8 mouse cellular contexts compared by ENCODE assay signal in the genomic region with DNA sequence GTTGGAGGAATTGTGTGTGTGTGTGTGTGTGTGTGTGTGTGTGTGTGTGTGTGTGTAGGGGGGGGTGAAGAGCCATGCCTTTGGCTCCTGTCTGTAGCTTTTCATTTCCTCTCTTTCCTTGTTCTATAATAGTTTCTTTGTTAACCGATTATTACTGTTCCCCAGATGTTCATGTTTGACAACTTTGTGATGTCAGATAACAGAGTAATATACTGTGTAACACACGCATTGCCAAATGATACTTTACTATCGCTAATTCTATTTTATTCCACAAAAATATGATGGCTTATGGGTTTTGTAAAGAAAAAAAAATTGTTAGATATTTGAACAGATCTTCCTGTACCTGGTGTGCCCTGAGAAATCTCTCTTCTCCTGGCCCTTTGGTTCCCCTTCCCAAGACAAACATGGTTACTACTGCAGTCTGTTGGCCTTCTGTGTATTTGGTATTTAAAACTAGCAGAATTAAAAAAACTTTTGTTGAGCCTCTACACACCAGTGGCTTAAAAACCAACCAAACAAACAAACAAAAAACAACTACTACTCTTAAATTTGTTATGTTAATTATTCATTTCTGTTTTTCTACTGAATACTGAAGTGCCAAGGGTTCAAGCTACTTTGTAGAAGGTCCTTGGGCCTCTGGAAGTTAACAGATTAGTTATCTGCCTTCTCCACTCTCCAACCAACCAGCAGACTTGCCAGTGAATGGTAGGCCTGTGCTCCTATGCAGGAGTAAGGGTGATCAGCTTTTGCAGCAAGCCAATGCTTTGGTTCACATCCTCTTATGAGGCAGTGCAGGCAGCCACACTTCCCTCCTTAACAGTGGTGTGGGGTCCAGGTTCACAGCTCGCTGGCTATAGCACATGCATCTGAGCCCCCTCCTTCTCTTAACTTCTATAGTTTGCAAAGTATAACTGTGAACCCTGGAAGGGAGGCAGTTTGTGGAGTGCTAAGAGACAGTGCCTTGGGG. TPM values are rescaled to one million over a fixed set of nuclear protein-coding genes. Genes with fewer than 3 reads are reported as not detected.
A peak's percentile ranks its signal among the peaks of the same experiment; 100 is the strongest.
DNase-seq lines count a peak whose midpoint lies in the region; ATAC-seq and TF ChIP-seq lines count a peak whose summit lies in the region.

No protein-coding gene starts in this region.

- H3K9me3 ChIP-seq in heart, embryonic 12.5 days (replicated peaks) = no peaks in the 10 kb centered on the region
- H3K9me3 ChIP-seq in MEL (replicated peaks; ENCODE audit: insufficient read depth, low read length) = no peaks in the 10 kb centered on the region
- no peaks in the 10 kb centered on the region for H3K9me3 ChIP-seq in hindbrain, embryonic 15.5 days
- no peaks in the 10 kb centered on the region for H3K9me3 ChIP-seq in midbrain, embryonic 15.5 days

- intact Hi-C loops in heart, postnatal 10 days (cut with DNase I) = no loop called here

- H3K9ac ChIP-seq in heart, embryonic 12.5 days = no peak overlapping the region
- H3K9ac ChIP-seq in MEL (ENCODE audit: control insufficient read depth, low read depth, low read length, poor library complexity, severe bottlenecking) = peak overlapping the region; percentile 72
- no peak overlapping the region for H3K9ac ChIP-seq in hindbrain, embryonic 15.5 days
- no peak overlapping the region for H3K9ac ChIP-seq in midbrain, embryonic 15.5 days

- no peaks in the 10 kb centered on the region; the same call in 1 of the 2 replicates for H3K79me2 ChIP-seq in MEL (ENCODE audit: control insufficient read depth, insufficient read depth, low read length, poor library complexity)

- WGBS in heart, embryonic 12.5 days = 49% methylated on average over 4 of the region's 4 CpGs
- 64% methylated on average over 4 of the region's 4 CpGs for WGBS in hindbrain, embryonic 15.5 days
- WGBS in midbrain, embryonic 15.5 days = 66% methylated on average over 4 of the region's 4 CpGs

- no peak; a peak in 1 of 6 replicates for TF ChIP-seq CTCF in MEL (IDR thresholded peaks at IDR 0.05 in 2 of 3, conservative IDR thresholded peaks at IDR 0.05 in 1 of 3; ENCODE audit: control insufficient read depth in 1 of 3, insufficient read depth in 1 of 3, low read depth in 2 of 3, low read length in 3 of 3, poor library complexity in 1 of 3, severe bottlenecking in 1 of 3)

- DNase-seq in heart, postnatal 10 days = no peak
- peak; percentile 91 for DNase-seq in MEL (ENCODE audit: low read depth, low spot score)
- DNase-seq in ovary, postnatal 10 days (ENCODE audit: low spot score) = no peak
- DNase-seq in cerebellum, postnatal 10 days = no peak
- DNase-seq in retina, embryonic 14.5 days (ENCODE audit: low spot score) = no peak

- ATAC-seq in heart, embryonic 12.5 days (ENCODE audit: insufficient number of reproducible peaks, low FRiP score) = 0 out of 2 replicates have a peak, but pooled peaks have one; percentile 39
- no peak for ATAC-seq in hindbrain, embryonic 15.5 days (ENCODE audit: low FRiP score, low read depth)
- ATAC-seq in midbrain, embryonic 15.5 days (replicated peaks) = no peak

- H3K4me3 ChIP-seq in heart, embryonic 12.5 days = peak overlapping the region; percentile 74
- peak overlapping the region; percentile 74 to 99 for H3K4me3 ChIP-seq in MEL (ENCODE audit: control insufficient read depth in 1 of 2, insufficient read depth in 1 of 2, low read depth in 2 of 2, low read length in 2 of 2)
- H3K4me3 ChIP-seq in hindbrain, embryonic 15.5 days = peak overlapping the region; percentile 56; the same call in 1 of the 2 replicates
- H3K4me3 ChIP-seq in midbrain, embryonic 15.5 days = no peak overlapping the region

- H3K27ac ChIP-seq in heart, embryonic 12.5 days (ENCODE audit: poor library complexity, severe bottlenecking) = no peak overlapping the region
- H3K27ac ChIP-seq in MEL (ENCODE audit: control insufficient read depth, low read depth, low read length) = peak overlapping the region; percentile 91
- no peak overlapping the region for H3K27ac ChIP-seq in hindbrain, embryonic 15.5 days (replicated peaks)
- no peak overlapping the region for H3K27ac ChIP-seq in midbrain, embryonic 15.5 days

- TF ChIP-seq EP300 in MEL (IDR thresholded peaks at IDR 0.05; ENCODE audit: low read depth in 1 of 2, low read length in 2 of 2) = peak; percentile 89 to 90

- TF ChIP-seq POLR2A in MEL (IDR thresholded peaks at IDR 0.05; ENCODE audit: control insufficient read depth in 1 of 2, insufficient read depth in 1 of 2, low read depth in 1 of 2, low read length in 2 of 2, poor library complexity in 1 of 2) = peak in 1 of 2 experiments; percentile 48; a peak in 2 of 4 replicates

- TF ChIP-seq RAD21 in MEL (IDR thresholded peaks at IDR 0.05; ENCODE audit: low read depth, low read length) = no peak

- H3K36me3 ChIP-seq in heart, embryonic 12.5 days = no peaks in the 10 kb centered on the region
- peaks cover 0 to 14% of the 10 kb centered on the region in 2 experiments; a peak in 2 of 4 replicates for H3K36me3 ChIP-seq in MEL (ENCODE audit: control insufficient read depth in 1 of 2, insufficient read depth in 2 of 2, low read length in 2 of 2)
- no peaks in the 10 kb centered on the region for H3K36me3 ChIP-seq in hindbrain, embryonic 15.5 days
- H3K36me3 ChIP-seq in midbrain, embryonic 15.5 days (replicated peaks) = no peaks in the 10 kb centered on the region

- H3K4me1 ChIP-seq in heart, embryonic 12.5 days (replicated peaks) = 0 out of 2 replicates have a peak, but pooled peaks cover 13% of the 10 kb centered on the region
- peaks cover 5 to 17% of the 10 kb centered on the region in 2 experiments; a peak in 3 of 4 replicates for H3K4me1 ChIP-seq in MEL (ENCODE audit: control insufficient read depth in 1 of 2, insufficient read depth in 2 of 2, low read length in 2 of 2)
- peaks cover 20% of the 10 kb centered on the region for H3K4me1 ChIP-seq in hindbrain, embryonic 15.5 days (replicated peaks)
- H3K4me1 ChIP-seq in midbrain, embryonic 15.5 days = peaks cover 20% of the 10 kb centered on the region

- H3K4me2 ChIP-seq in heart, embryonic 12.5 days = peak overlapping the region; percentile 99
- peak overlapping the region; percentile 100 for H3K4me2 ChIP-seq in hindbrain, embryonic 15.5 days
- H3K4me2 ChIP-seq in midbrain, embryonic 15.5 days = 0 out of 2 replicates have a peak overlapping the region, but pooled peaks have one; percentile 99

- peaks cover 26% of the 10 kb centered on the region for H3K27me3 ChIP-seq in heart, embryonic 12.5 days (replicated peaks)
- H3K27me3 ChIP-seq in MEL (ENCODE audit: control insufficient read depth in 1 of 2, insufficient read depth in 2 of 2, low read length in 2 of 2) = no peaks in the 10 kb centered on the region
- peaks cover 34% of the 10 kb centered on the region for H3K27me3 ChIP-seq in hindbrain, embryonic 15.5 days
- H3K27me3 ChIP-seq in midbrain, embryonic 15.5 days (replicated peaks) = peaks cover 37% of the 10 kb centered on the region

TF ChIP-seq in MEL, 35 proteins besides CTCF, POLR2A, EP300 and RAD21 (continues in another document):
- TF ChIP-seq HCFC1 (IDR thresholded peaks at IDR 0.05; ENCODE audit: low read depth, low read length) (peak; percentile 56; the same call in 1 of the 2 replicates), USF2 (IDR thresholded peaks at IDR 0.05; ENCODE audit: borderline replicate concordance in 1 of 2, insufficient read depth in 1 of 2, low read depth in 1 of 2, low read length in 2 of 2) (no peak), ZNF384 (IDR thresholded peaks at IDR 0.05; ENCODE audit: low read depth, low read length) (peak; percentile 43; the same call in 1 of the 2 replicates), NELFE (IDR thresholded peaks at IDR 0.05; ENCODE audit: low read depth, low read length) (peak; percentile 35), MAX (IDR thresholded peaks at IDR 0.05; ENCODE audit: low read length) (peak; percentile 40; the same call in 1 of the 2 replicates), POLR2AphosphoS2 (IDR thresholded peaks at IDR 0.05; ENCODE audit: low read length) (peak; percentile 91), MYC (IDR thresholded peaks at IDR 0.05; ENCODE audit: low read depth, low read length) (no peak), ZC3H11A (IDR thresholded peaks at IDR 0.05; ENCODE audit: low read depth, low read length) (peak; percentile 19; the same call in 1 of the 2 replicates), SIN3A (IDR thresholded peaks at IDR 0.05; ENCODE audit: low read length) (peak; percentile 46), CHD1 (IDR thresholded peaks at IDR 0.05; ENCODE audit: low read depth, low read length) (no peak), POLR2AphosphoS5 (IDR thresholded peaks at IDR 0.05; ENCODE audit: borderline replicate concordance, low read depth, low read length) (no peak), MAZ (IDR thresholded peaks at IDR 0.05; ENCODE audit: low read depth, low read length) (peak; percentile 76)

RNA-seq across cellular contexts. Expression of gene Tifa, which starts 2.3 kb away (rescaled TPM):
- 2.6 and 2.7 TPM in 2 replicates for polyA plus RNA-seq in heart, embryonic 12.5 days (2016; fragmentation: Nextera tagmentation; extraction: Ambion mirVana)
- 1 to 10 TPM; 3.1 to 3.5 TPM for total RNA-seq in heart, postnatal 10 days (2021)
- 1.4 and 1.7 TPM in 2 replicates for total RNA-seq in MEL (2012; rRNA removed)
- 1 to 10 TPM in 1 of 2 experiments, not detected in 1; 3.0 TPM for polyA plus RNA-seq in MEL (2012; ENCODE audit: insufficient read depth in 1 of 2, insufficient read length in 2 of 2, low read depth in 1 of 2, low replicate concordance in 2 of 2, missing spikeins in 1 of 2)
- polyA plus RNA-seq in hindbrain, embryonic 15.5 days (2015; fragmentation: Nextera tagmentation; extraction: Ambion mirVana) = 2.9 and 3.9 TPM in 2 replicates
- 3.3 and 3.7 TPM in 2 replicates for polyA plus RNA-seq in midbrain, embryonic 15.5 days (2015; fragmentation: Nextera tagmentation; extraction: Ambion mirVana)

RNA-seq across cellular contexts. Expression of gene Alpk1, which starts 11.6 kb away (rescaled TPM):
- 1.5 and 1.6 TPM in 2 replicates for polyA plus RNA-seq in heart, embryonic 12.5 days (2016; fragmentation: Nextera tagmentation; extraction: Ambion mirVana)
- 1 to 10 TPM; 5.1 to 5.5 TPM for total RNA-seq in heart, postnatal 10 days (2021)
- total RNA-seq in MEL (2012; rRNA removed) = 1.8 and 2.4 TPM in 2 replicates
- 1 to 10 TPM in 1 of 2 experiments, not detected in 1; 1.8 TPM for polyA plus RNA-seq in MEL (2012; ENCODE audit: insufficient read depth in 1 of 2, insufficient read length in 2 of 2, low read depth in 1 of 2, low replicate concordance in 2 of 2, missing spikeins in 1 of 2)
- polyA plus RNA-seq in hindbrain, embryonic 15.5 days (2015; fragmentation: Nextera tagmentation; extraction: Ambion mirVana) = 0.68 and 0.71 TPM in 2 replicates
- 0.37 and 0.45 TPM in 2 replicates for polyA plus RNA-seq in midbrain, embryonic 15.5 days (2015; fragmentation: Nextera tagmentation; extraction: Ambion mirVana)

RNA-seq across cellular contexts. Expression of gene Ap1ar, which starts 45.4 kb away (rescaled TPM):
- polyA plus RNA-seq in heart, embryonic 12.5 days (2016; fragmentation: Nextera tagmentation; extraction: Ambion mirVana) = 37.0 and 44.8 TPM in 2 replicates
- 10 to 100 TPM; 18.1 to 18.9 TPM for total RNA-seq in heart, postnatal 10 days (2021)
- total RNA-seq in MEL (2012; rRNA removed) = 52.4 and 65.0 TPM in 2 replicates
- 100 to 1,000 TPM in 1 of 2 experiments, not detected in 1; 107 TPM for polyA plus RNA-seq in MEL (2012; ENCODE audit: insufficient read depth in 1 of 2, insufficient read length in 2 of 2, low read depth in 1 of 2, low replicate concordance in 2 of 2, missing spikeins in 1 of 2)
- 90.4 and 104 TPM in 2 replicates for polyA plus RNA-seq in hindbrain, embryonic 15.5 days (2015; fragmentation: Nextera tagmentation; extraction: Ambion mirVana)
- 95.0 and 100 TPM in 2 replicates for polyA plus RNA-seq in midbrain, embryonic 15.5 days (2015; fragmentation: Nextera tagmentation; extraction: Ambion mirVana)
